Mouse (Mus musculus) 416B (cell line): ENCODE measurements around the gene Lrrc17.

Experiments used
- DNase-seq: peaks from one replicate; pipeline ENCODE4 v3.0.0; 2011; ENCODE audit warnings: low read depth

Lrrc17 gene

GRCm38 (mm10) chr5:21543409-21544201 lies at the start of gene Lrrc17:
TSS of gene Lrrc17 (plus strand) at chr5:21543559.
- no peak for DNase-seq

DNA sequence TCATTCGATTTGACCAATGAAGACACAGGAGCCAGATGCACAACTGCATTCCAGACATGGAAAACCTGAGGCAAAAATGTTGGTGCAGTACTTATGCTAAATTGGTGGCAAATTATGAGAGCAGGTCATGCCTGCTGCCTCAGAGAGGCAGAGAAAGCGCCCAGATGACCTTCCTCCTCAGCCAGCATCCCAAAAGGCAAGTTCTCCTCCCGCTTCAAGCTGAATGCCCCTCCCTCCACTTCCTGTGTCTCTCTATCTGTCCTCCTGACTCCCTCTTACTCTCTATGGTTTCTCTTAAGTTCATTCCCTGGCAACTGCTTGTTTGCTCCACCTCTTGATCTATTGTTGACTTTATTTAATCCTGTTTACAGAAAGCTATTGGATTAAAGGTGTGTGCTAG lies 48.6 kb upstream of the Lrrc17 start:
- no peak for DNase-seq

DNA sequence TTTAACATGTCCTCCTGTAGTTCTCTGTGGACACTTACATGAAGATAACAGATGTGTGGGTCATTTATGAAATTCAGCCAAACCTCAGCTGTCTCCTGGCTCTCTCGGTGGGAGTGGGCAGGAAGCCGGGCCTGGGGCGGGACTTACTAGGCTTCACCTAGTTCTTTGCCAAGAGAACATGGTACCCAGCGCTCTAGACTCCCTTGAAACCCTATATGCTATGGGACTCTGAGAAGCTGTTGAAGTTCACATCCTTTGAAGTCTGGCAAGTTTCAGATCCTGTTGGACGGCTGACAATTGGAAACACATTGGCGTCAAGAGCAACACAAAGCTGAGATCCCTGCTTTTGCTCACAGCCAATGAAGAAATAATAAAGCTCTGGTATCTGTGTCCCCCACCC lies 47.0 kb upstream of the Lrrc17 start:
- DNase-seq: peak; percentile 6

DNA sequence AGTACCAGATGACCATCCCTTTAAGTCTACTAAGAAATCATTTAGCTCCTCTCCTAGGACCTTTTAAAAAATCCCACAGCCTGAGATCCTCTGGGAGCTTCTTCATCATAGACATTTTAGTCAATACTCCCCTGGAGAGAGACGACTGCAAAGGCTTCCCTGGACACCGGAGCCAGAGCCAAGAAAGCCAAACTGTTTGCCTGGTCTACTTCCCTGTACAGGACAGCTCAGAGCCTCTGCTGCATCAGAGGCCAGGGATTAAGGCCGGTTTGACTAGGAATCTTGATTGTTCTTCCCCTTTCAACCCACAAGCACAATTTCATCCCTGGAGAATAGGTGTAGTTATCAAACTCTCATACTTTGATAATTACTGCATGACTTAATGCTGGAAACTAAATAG lies 46.5 kb upstream of the Lrrc17 start:
- DNase-seq: no peak

GRCm38 (mm10) chr5:21498490-21498889 lies 44.9 kb upstream of the Lrrc17 start:
- DNase-seq: no peak

DNA sequence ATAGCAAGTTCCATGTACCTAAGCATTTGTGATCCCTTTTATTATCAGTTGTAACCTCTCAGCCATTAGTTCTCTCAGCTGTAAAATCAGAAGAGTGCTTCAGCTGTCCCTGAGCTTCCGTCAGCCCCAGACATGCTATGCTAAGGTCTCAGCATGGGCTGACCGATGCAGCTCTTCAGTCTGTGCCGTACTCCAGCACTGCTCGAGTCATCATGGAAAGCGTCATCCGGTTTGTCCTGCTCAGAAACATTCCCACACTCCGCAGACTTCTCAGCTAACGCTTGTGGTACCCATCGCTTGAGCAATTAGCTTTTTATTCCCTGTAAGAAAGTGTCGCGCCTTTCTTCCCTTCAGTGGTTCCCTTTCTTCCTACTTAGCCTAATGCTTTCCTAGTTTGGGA lies 44.4 kb upstream of the Lrrc17 start:
- DNase-seq: no peak

GRCm38 (mm10) chr5:21500133-21500532 lies 43.2 kb upstream of the Lrrc17 start:
- no peak for DNase-seq

DNA sequence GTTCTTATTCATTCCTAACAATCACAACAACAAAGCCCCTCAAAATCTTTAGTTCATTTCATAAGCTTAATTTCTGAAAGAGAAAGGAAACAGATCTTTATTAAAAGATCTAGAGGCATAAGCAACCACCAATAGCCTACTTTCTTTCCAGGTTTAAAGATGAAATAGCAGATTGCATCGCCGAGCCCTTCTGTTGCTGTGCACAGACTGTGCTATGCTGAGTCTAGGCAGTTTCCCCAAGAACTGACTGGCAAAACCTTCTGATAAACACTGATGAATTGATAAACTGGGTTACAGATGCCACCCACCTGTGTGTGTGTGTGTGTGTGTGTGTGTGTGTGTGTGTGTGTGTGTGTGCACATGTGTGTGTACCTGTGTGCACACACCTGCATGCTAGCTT lies 42.4 kb upstream of the Lrrc17 start:
- no peak for DNase-seq

DNA sequence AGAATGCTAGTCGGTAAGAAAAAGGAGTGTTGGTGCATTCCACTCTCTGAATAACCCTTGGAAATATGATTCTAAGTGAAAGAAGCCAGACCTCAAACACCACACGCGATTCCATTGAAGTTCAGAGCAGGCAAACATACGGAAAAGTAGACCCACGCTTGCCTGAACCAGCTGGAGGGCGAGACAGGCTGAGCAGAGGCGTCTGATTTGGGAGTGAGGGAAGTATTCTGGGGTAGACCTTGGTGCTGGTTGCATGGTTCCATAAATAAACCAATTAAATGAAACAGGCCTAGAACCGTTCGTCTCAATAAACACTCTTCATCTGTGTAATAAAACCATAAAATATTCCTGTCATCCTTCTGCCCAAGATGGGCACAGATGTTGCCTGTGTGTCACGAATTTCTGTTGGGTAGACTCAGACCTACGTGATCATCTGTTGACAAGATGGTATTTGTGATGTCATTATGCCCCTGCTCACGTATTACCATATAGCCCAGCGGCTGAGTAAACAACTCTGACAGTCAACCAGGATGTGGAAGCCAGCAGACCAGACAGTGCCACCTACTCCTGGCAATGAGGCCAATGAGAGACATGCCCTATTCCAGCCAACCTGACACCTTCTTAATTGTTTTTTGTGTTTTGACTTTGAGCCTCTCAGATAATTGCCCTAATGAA lies 40.3 kb upstream of the Lrrc17 start:
- DNase-seq: no peak

- no peak for DNase-seq
These were observed 38.2 kb upstream of the Lrrc17 start for GRCm38 (mm10) chr5:21505159-21505558.

DNA sequence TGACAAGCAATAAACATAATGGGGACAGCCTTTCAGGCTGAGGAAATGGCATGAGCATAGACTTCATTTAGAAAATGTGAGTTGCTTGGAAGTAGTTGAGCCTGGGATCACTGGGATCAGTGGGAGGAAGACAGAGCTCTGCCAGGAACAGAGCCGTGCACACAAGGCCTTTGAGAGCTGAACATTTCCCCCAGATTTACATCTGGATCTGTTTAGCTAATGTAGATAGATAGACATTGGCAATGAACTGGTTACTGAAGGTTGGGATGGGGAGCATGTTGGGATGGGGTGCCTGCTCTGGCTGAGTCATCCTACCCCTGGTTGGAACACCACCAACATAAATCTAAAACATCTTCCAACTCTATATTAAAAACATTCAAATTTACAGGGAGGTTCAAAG lies 36.5 kb upstream of the Lrrc17 start:
- DNase-seq: no peak

DNA sequence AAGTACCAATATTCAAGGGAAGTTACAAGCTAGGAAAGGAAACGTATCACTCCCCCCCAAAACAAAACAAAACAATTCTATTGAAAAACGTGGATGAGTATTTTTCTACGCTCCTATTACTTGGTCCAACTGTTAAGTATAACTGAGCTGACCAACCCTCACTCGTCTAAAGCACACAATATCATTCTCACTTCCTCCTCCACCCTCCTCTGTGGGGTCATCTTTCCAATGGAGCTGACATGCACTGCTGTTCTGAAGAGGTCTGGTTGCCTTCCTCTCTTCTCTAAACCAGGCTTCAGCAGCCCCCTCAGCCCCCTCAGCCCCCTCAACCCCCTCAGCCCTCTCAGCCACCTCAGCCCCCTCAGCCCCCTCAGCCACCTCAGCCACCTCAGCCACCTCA lies 33.6 kb upstream of the Lrrc17 start:
- DNase-seq: no peak

- no peak for DNase-seq
These were observed 30.0 kb upstream of the Lrrc17 start for GRCm38 (mm10) chr5:21513363-21513762.

DNA sequence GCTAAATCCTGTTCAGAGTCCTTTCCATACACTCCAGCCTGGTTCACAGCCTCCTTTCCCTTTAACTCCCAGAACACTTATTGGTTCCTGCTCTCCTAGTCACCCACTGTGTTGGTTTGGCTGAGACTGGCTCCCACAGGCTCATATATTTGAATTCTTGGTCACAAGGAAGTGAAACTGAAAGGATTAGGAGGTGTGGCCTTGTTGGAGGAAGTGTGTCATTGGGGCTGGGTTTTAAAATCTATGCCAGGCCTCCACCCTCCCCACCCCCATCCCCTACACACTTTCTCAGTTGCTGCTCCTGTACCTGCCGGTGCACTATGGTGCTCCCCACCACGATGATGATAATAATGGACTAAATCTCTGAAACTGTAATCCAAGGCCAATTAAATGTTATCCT lies 25.8 kb upstream of the Lrrc17 start:
- peak; percentile 29 for DNase-seq

GRCm38 (mm10) chr5:21518207-21518606 lies 25.2 kb upstream of the Lrrc17 start:
- DNase-seq: no peak

GRCm38 (mm10) chr5:21519166-21519565 lies 24.2 kb upstream of the Lrrc17 start:
- no peak for DNase-seq

DNA sequence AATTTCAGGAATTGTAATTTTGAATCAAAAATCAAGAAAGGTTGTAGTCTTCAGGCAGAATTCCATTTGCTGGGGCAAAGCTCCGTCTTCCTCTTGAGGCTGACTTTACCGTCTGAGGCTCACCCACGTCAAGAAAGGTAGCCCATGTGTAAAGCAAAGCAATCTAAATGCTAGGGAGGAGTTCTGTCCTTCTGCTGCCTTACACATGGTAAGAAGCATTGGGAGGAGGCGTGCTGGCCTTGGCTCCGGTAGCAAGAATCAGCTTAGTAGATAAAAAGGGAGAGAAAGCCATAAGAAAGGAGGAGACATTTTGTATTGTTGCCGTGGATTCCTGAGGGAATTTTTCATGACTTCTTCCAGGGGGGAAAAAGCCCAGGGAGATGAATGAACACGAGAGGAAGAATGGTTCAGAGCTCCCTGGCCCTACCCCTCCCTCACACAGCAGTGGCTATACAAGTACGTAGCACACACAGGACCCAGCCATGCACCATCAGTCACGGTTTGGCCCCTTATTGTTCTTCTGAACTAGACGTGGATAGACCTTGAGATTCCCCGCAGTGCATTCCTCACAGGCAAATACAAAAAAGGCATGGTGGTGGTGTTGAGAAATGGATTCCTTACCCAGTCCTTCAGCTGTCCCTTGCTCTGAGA lies 16.4 kb upstream of the Lrrc17 start:
- no peak for DNase-seq

- DNase-seq: peak; percentile 8
These were observed 15.9 kb upstream of the Lrrc17 start for GRCm38 (mm10) chr5:21527488-21527911.

- DNase-seq: peak; percentile 93
These were observed 15.1 kb upstream of the Lrrc17 start for GRCm38 (mm10) chr5:21528068-21528842.

GRCm38 (mm10) chr5:21529110-21529720 lies 14.1 kb upstream of the Lrrc17 start:
- DNase-seq: peak; percentile 80

DNA sequence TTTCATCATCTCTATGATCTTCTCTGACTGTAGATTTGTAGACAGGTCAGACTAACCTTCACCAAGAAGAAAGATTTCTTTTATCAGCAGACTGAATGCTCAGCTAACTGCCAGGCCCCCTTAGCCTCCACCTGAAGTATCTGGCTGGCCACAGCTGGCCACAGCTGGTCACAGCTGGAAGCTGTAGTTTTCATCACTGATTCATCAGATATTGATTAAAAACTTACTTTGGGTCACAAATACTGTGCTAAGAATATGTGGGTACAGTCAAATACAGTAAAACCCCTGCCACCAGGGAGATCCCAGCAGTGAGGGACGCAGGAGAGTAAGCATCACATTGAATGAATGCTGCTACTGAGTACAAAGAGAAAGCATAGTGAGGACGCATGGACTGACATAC lies 11.2 kb upstream of the Lrrc17 start:
- DNase-seq: no peak

DNA sequence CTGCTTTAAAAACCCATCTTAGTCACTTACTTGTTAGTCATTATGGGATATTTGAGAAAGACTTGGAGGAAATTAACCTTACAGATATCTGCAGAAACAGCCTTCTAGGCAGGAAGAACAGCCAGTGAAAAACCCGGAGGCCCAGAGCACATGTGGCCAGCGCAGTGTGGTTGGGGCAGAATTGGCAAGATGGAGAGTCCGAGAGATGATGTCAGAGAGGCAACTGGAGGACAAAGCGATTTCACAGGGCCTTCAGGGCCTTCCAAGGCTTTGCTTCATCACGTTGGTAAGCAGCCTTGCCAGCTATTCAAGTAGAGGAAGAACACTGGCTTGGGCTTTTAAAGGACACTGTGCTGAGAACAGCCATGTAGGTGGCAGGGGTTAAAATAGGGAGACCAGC lies 10.4 kb upstream of the Lrrc17 start:
- no peak for DNase-seq
